Mouse (Mus musculus) heart, adult 2 months (tissue): Measurements from ENCODE around the gene Pde4d.

Experiments
- CTCF ChIP-seq: fragments of 200-600 bp; IDR thresholded peaks from 2 replicates; pipeline ENCODE4 v1.8.1; 2022; ENCODE audit warnings: antibody characterized with exemption, mild to moderate bottlenecking, moderate library complexity
- EP300 ChIP-seq: fragments of 200-500 bp; IDR thresholded peaks from 2 replicates; pipeline ENCODE4 v1.6.1; 2011; ENCODE audit warnings: low read depth, low read length, control low read depth; ENCODE audit not compliant: insufficient read depth
- POLR2A ChIP-seq: fragments of 200-500 bp; IDR thresholded peaks from 2 replicates; pipeline ENCODE4 v1.6.1; 2011; ENCODE audit warnings: mild to moderate bottlenecking, low read depth, low read length, control low read depth; ENCODE audit not compliant: insufficient read depth

- TF ChIP-seq POLR2A (no peak), CTCF (peak; percentile 16; the same call in 1 of the 2 replicates), EP300 (no peak)
These were observed 1450.0 kb downstream of the Pde4d start for GRCm38 (mm10) chr13:109899442-109900428.
